Mouse (Mus musculus) liver, embryonic 14.5 days (tissue): ENCODE measurements at regions not wholly inside any gene's neighbourhood (a gene's known extent, or its start where the extent isn't known, plus 50 kb on each side); places are given as distances from the start of the nearest gene placed in this dataset.

Experiments used
- ATAC-seq: fragments of 200-750 bp; cut with Nextera tagmentation; 2 replicates; pipeline ENCODE4 v1.8.0; 2017; ENCODE audit warnings: moderate number of reproducible peaks, mild to moderate bottlenecking, moderate library complexity; ENCODE audit not compliant: insufficient read depth
- DNase-seq, 3 experiments: peaks; one replicate each; pipeline ENCODE4 v3.0.0-alpha.2; 2012 to 2013; ENCODE audit warnings: low read depth in 3 of 3, low spot score in 3 of 3
- H3K27ac ChIP-seq: fragments of 300-500 bp; sonication (generic); 2 replicates; pipeline ENCODE4 v1.5.1; 2014; ENCODE audit warnings: moderate library complexity, mild to moderate bottlenecking, control low read depth, inconsistent platforms
- H3K27me3 ChIP-seq: fragments of 300-500 bp; sonication (generic); 2 replicates; pipeline ENCODE4 v1.6.1; 2014; ENCODE audit warnings: mild to moderate bottlenecking, low read length, moderate library complexity; ENCODE audit not compliant: control insufficient read depth, insufficient read depth
- H3K36me3 ChIP-seq: fragments of 300-500 bp; sonication (generic); replicated peaks from 2 replicates; pipeline ENCODE4 v1.6.1; 2014; ENCODE audit warnings: low read depth; ENCODE audit not compliant: control insufficient read depth, insufficient read depth
- H3K4me1 ChIP-seq, 2 experiments: fragments of 200-500 bp in 1 of 2; fragments of 300-500 bp in 1 of 2; sonication (generic) in 1 of 2; replicated peaks; 2 replicates each; pipeline ENCODE4 v1.6.1; 2012 to 2014; ENCODE audit warnings: antibody characterized with exemption in 1 of 2, inconsistent platforms in 1 of 2, low read length in 1 of 2; ENCODE audit not compliant: control insufficient read depth in 2 of 2, insufficient read depth in 2 of 2
- H3K4me2 ChIP-seq: fragments of 300-500 bp; sonication (generic); 2 replicates; pipeline ENCODE4 v1.6.1; 2014; ENCODE audit warnings: low read depth, mild to moderate bottlenecking, control low read depth, moderate library complexity
- H3K4me3 ChIP-seq, 2 experiments: fragments of 200-500 bp in 1 of 2; fragments of 300-500 bp in 1 of 2; sonication (generic) in 1 of 2; 2 replicates each; pipeline ENCODE4 v1.5.1; 2012 to 2014; ENCODE audit warnings: low read depth in 2 of 2, low read length in 2 of 2, mild to moderate bottlenecking in 2 of 2, control low read depth in 1 of 2, inconsistent platforms in 1 of 2, moderate library complexity in 1 of 2; ENCODE audit not compliant: insufficient read depth in 1 of 2
- H3K9ac ChIP-seq: fragments of 300-500 bp; sonication (generic); replicated peaks from 2 replicates; pipeline ENCODE4 v1.6.1; 2014; ENCODE audit warnings: mild to moderate bottlenecking, control low read depth, moderate library complexity
- H3K9me3 ChIP-seq: fragments of 300-500 bp; sonication (generic); 2 replicates; pipeline ENCODE4 v1.6.1; 2016; ENCODE audit warnings: low read length, mixed read lengths; ENCODE audit not compliant: control insufficient read depth
- CTCF ChIP-seq: IDR thresholded peaks from 2 replicates; pipeline ENCODE4 v1.5.1; 2016; ENCODE audit warnings: antibody characterized with exemption, low read depth, control low read depth
- EP300 ChIP-seq: IDR thresholded peaks from 2 replicates; pipeline ENCODE4 v1.6.1; 2016; ENCODE audit warnings: antibody characterized with exemption, low read depth
- WGBS: fragments of 180-500 bp; shearing (Covaris S2); extraction: QIAGEN DNeasy Blood & Tissue Kit; methylation state at CpG from one replicate; pipeline ENCODE4 v1.1.7; 2014; ENCODE audit not compliant: insufficient replicate concordance; 5-methylcytosine and 5-hydroxymethylcytosine counted together

DNA sequence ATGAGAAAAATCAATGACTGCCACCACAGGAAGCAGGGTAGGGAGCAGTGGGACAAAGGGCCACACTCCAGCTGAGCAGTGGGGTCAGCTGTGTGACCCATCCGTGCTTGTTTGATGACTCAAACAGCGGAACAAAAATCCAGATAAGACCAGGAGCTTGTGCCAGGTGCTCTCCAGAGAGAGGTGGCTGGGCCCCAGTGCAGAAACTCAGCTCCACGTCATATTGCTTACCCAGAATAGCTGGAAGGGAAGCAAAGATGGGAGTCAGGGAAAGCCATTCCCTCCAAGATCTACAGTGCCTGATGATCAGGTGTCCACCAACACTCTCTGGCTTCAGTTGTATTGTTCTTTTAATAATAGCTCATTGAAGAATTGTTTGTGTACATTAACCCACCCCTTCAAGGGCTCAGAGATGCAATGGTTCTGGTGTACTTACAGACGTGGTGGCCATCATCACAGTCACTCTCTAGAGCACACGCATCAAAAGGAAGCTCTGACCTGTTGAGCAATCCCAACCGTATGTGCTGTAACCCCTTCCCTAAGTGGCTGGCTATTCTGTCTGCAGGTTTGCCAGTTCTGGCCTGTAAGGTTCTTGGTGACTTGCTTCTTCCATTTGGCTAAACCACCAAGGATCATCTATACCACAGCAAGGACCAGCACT is 117.6 kb upstream of the Frmd6 start:
- H3K9me3 ChIP-seq, result no peaks in the 10 kb centered on the region
- no peak overlapping the region for H3K27ac ChIP-seq
- DNase-seq (peak; percentile 19 to 22 (median 22)), ATAC-seq (peak; percentile 76)
- H3K4me3 ChIP-seq, result no peak overlapping the region
- 32% methylated on average over 6 of the region's 6 CpGs for WGBS
- no peak overlapping the region for H3K4me2 ChIP-seq
- peaks cover 0 to 9% of the 10 kb centered on the region in 2 experiments; a peak in 2 of 4 replicates for H3K4me1 ChIP-seq
- H3K9ac ChIP-seq, result no peak overlapping the region
- H3K36me3 ChIP-seq, result no peaks in the 10 kb centered on the region
- H3K27me3 ChIP-seq, result no peaks in the 10 kb centered on the region
- TF ChIP-seq EP300 (no peak), CTCF (no peak)

DNA sequence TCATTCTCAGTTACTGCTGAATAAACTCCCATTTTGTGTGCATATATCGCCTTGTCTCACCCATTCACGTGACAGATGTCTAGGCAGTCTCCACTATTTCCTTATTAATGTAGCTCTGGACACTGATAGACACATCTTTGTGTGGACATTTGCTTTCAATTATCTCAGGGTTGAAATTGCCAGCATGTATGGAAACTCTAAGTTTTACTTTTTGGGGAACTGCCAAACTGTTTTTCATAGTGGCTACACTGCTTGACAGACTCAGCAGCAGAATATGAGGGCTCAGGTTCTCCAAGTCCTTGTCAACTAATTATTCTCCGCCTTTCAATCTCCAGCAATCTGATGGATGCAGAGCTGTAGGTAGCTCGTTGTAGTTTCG is 117.0 kb upstream of the Frmd6 start:
- H3K36me3 ChIP-seq, result no peaks in the 10 kb centered on the region
- ATAC-seq, result no peak
- TF ChIP-seq CTCF, result no peak
- TF ChIP-seq EP300, result no peak
- WGBS, result 70% methylated on average over 5 of the region's 5 CpGs
- no peak overlapping the region for H3K4me3 ChIP-seq
- no peak overlapping the region for H3K9ac ChIP-seq
- H3K9me3 ChIP-seq, result no peaks in the 10 kb centered on the region
- H3K27ac ChIP-seq, result no peak overlapping the region
- no peaks in the 10 kb centered on the region for H3K27me3 ChIP-seq
- peaks cover 0 to 11% of the 10 kb centered on the region in 2 experiments; a peak in 2 of 4 replicates for H3K4me1 ChIP-seq
- H3K4me2 ChIP-seq, result no peak overlapping the region
- DNase-seq, result no peak

DNA sequence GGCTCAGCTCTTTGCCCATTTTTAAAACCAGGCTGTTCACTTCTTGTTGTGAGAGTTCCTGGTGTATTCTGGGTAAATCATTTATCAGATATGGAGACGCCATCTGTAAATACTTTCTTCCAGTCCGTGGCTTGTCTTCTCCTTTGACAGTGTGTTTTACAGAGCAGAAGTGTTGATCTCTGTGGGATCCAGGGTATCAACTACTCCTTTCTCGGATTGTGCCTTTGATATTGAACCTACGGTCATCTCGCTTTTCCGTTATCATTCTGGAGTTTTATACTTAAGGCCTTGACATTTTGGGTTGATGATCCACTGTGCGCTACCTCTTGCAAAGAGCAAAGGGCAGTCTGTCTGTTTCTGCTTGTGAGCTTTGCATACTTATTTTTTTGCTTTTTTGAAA is 115.0 kb upstream of the Frmd6 start:
- DNase-seq, result no peak
- no peak overlapping the region for H3K4me2 ChIP-seq
- no peak for ATAC-seq
- TF ChIP-seq EP300, result no peak
- TF ChIP-seq CTCF, result no peak
- peaks cover 0 to 17% of the 10 kb centered on the region in 2 experiments; a peak in 2 of 4 replicates for H3K4me1 ChIP-seq
- H3K27ac ChIP-seq, result no peak overlapping the region
- H3K36me3 ChIP-seq, result no peaks in the 10 kb centered on the region
- no peak overlapping the region for H3K9ac ChIP-seq
- WGBS, result 69% methylated on average over 7 of the region's 7 CpGs
- no peaks in the 10 kb centered on the region for H3K27me3 ChIP-seq
- H3K9me3 ChIP-seq, result no peaks in the 10 kb centered on the region
- no peak overlapping the region for H3K4me3 ChIP-seq

DNA sequence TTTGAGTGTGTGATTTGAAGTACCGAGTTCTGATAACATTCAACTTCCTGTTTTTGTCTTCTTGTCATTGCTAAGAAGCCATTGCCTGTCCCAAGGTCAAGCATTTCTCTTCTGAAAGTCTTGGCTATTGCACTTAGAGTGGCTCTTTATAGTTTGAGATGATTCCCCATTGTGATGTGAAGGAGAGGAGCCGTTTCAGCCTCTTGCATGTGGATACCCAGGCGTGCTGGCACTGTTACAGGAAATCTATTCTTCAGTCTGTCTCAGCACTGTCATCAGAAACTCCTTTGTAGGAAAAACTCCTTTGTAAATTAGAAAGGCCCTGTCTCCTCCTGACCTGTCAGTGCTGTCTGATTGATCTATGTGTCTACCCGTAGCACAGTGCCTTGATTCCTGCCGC is 114.3 kb upstream of the Frmd6 start:
- Histone ChIP-seq H3K27me3 (no peaks in the 10 kb centered on the region), H3K36me3 (no peaks in the 10 kb centered on the region), H3K27ac (no peak overlapping the region), H3K9ac (no peak overlapping the region), H3K4me1 (peaks cover 0 to 17% of the 10 kb centered on the region in 2 experiments; a peak in 2 of 4 replicates), H3K4me2 (no peak overlapping the region), H3K4me3 (no peak overlapping the region), H3K9me3 (no peaks in the 10 kb centered on the region)
- 38% methylated on average over 5 of the region's 5 CpGs for WGBS
- no peak for ATAC-seq
- no peak for DNase-seq
- TF ChIP-seq CTCF (no peak), EP300 (no peak)

DNA sequence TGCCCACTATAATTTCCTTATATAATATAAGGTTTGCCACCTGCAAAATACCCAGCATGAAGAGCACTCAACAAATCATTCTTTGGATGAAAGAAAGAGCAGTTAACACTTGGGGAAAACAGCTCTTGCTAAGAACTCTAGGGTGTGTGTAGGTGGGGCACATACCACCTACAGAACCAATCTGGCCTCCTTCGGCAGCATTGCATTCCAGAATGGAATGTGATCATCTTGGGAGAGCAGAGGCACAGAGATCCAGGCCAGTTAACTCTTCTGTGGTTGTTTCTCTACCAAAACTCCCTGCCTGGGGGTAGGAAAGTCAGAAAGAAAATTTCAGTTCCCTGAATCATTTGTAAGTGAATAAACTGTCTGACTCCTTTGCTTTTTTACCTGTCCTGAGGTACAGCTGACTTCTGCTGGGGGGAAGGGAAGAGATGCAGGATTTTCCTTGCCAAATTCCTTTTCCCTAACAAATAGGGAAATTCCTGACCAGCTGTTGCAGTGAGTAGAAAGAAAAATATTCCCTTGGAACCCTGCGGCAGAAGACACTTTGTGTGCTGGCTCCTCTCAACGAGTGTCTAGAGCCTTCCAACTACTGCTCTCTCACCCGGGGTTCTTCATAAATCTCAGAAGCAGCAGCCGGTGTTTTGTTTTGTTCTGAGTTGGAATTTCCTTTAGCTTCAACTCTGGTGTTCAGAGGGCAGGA is 112.8 kb upstream of the Frmd6 start:
- DNase-seq (no peak), ATAC-seq (no peak)
- no peaks in the 10 kb centered on the region for H3K36me3 ChIP-seq
- no peak overlapping the region for H3K27ac ChIP-seq
- no peak overlapping the region for H3K4me3 ChIP-seq
- peaks cover 0 to 15% of the 10 kb centered on the region in 2 experiments; a peak in 2 of 4 replicates for H3K4me1 ChIP-seq
- TF ChIP-seq EP300 (no peak), CTCF (no peak)
- H3K9me3 ChIP-seq, result no peaks in the 10 kb centered on the region
- no peaks in the 10 kb centered on the region for H3K27me3 ChIP-seq
- 56% methylated on average over 5 of the region's 5 CpGs for WGBS
- no peak overlapping the region for H3K4me2 ChIP-seq
- H3K9ac ChIP-seq, result no peak overlapping the region
